Mouse (Mus musculus) adrenal gland, postnatal 36 days (tissue): ENCODE measurements at regions not wholly inside any gene's neighbourhood (a gene's known extent, or its start where the extent isn't known, plus 50 kb on each side); places are given as distances from the start of the nearest gene placed in this dataset.
"Not testable (repeated sequence)": the region's sequence is repeated elsewhere in the genome, so short reads cannot be mapped to it uniquely, and the experiment has no call there.

ENCODE experiments used
- DNase-seq, 2 experiments: peaks; one replicate each; pipeline ENCODE4 v3.0.0; 2021; ENCODE audit warnings: mixed read lengths in 1 of 2

- DNase-seq, result no peak
Measured at GRCm38 (mm10) chr14:113838237-113838636, 523.8 kb downstream of the Tpm3-rs7 start.

GRCm38 (mm10) chr14:113847836-113848235 lies 533.4 kb downstream of the Tpm3-rs7 start:
- DNase-seq, result not testable (repeated sequence)

GRCm38 (mm10) chr14:113852988-113853387 lies 538.6 kb downstream of the Tpm3-rs7 start:
- no peak for DNase-seq

GRCm38 (mm10) chr14:113867123-113868019 lies 553.0 kb downstream of the Tpm3-rs7 start:
- no peak for DNase-seq

GRCm38 (mm10) chr14:113883581-113883980 lies 569.2 kb downstream of the Tpm3-rs7 start:
- peak in 1 of 2 experiments; percentile 4 for DNase-seq

GRCm38 (mm10) chr14:113886925-113887871 lies 572.8 kb downstream of the Tpm3-rs7 start:
- no peak for DNase-seq

- DNase-seq, result no peak
Measured at GRCm38 (mm10) chr14:113930779-113931178, 616.4 kb downstream of the Tpm3-rs7 start.

GRCm38 (mm10) chr14:113933841-113934240 lies 619.4 kb downstream of the Tpm3-rs7 start:
- DNase-seq, result no peak
